Mouse (Mus musculus) duodenum, adult 2 months (tissue): ENCODE data around the gene Pigr. TPM values are rescaled to one million over a fixed set of nuclear protein-coding genes. Genes with fewer than 3 reads are reported as not detected.

ENCODE experiments used
- polyA plus RNA-seq: library from polyadenylated mRNA; depleted of rRNA; stranded (reverse); fragments of >200 nt; gene quantifications from 2 replicates; pipeline ENCODE4 v1.2.3, GENCODE M21; 2012; ENCODE audit warnings: low replicate concordance; rRNA removed

Gene Pigr
- 486 and 1,079 TPM in 2 replicates for polyA plus RNA-seq

GRCm38 (mm10) chr1:130826448-130826847, at the start of gene Pigr:
Gene Pigr, plus strand, starts transcription at chr1:130826684.

GRCm38 (mm10) chr1:130800602-130801001, 25.9 kb upstream of the Pigr start, which contains the start of gene Fcamr:
Gene Fcamr, plus strand, starts transcription at chr1:130800902.

GRCm38 (mm10) chr1:130865541-130866221, 39.2 kb downstream of the Pigr start, which contains the start of gene Fcmr:
Gene Fcmr, plus strand, starts transcription at chr1:130865669.

GRCm38 (mm10) chr1:130887354-130887753, 60.9 kb downstream of the Pigr start, which contains the start of gene Il24:
Gene Il24, minus strand, starts transcription at chr1:130887454.

Other genes with a start within 250 kb of the Pigr start
- gene Zp3r, start 197.1 kb upstream of the Pigr start, polyA plus RNA-seq, result not detected in 2 replicates
- gene C4bp, start 165.1 kb upstream of the Pigr start, polyA plus RNA-seq, result 0.13 and 0.14 TPM in 2 replicates
- gene Gm29427, start 110.9 kb upstream of the Pigr start, polyA plus RNA-seq, result not detected in 2 replicates
- 0.64 and 0.68 TPM in 2 replicates for gene Yod1, start 109.4 kb upstream of the Pigr start, polyA plus RNA-seq
- 3.2 and 4.8 TPM in 2 replicates for gene Pfkfb2, start 97.4 kb upstream of the Pigr start, polyA plus RNA-seq
- 13.2 and 28.1 TPM in 2 replicates for gene AA986860, start 94.7 kb upstream of the Pigr start, polyA plus RNA-seq
- gene Fcamr, start 25.8 kb upstream of the Pigr start, polyA plus RNA-seq, result 0.34 and 0.70 TPM in 2 replicates
- gene Fcmr, start 39.0 kb downstream of the Pigr start, polyA plus RNA-seq, result 24.0 TPM in 1 of 2 replicates, not detected in the other
- not detected in 2 replicates for gene Il24, start 60.8 kb downstream of the Pigr start, polyA plus RNA-seq
- gene Il20, start 84.8 kb downstream of the Pigr start, polyA plus RNA-seq, result not detected in 2 replicates
- not detected in 2 replicates for gene Il19, start 113.4 kb downstream of the Pigr start, polyA plus RNA-seq
- gene Il10, start 193.2 kb downstream of the Pigr start, polyA plus RNA-seq, result 0.13 TPM in 1 of 2 replicates, not detected in the other